Mouse (Mus musculus): ENCODE results near the gene Gm44503. TPM values are rescaled to one million over a fixed set of nuclear protein-coding genes. Genes with fewer than 3 reads are reported as not detected.

The Gm44503 gene
- polyA plus RNA-seq, 1 experiment from 2014 or later = not detected

DNA sequence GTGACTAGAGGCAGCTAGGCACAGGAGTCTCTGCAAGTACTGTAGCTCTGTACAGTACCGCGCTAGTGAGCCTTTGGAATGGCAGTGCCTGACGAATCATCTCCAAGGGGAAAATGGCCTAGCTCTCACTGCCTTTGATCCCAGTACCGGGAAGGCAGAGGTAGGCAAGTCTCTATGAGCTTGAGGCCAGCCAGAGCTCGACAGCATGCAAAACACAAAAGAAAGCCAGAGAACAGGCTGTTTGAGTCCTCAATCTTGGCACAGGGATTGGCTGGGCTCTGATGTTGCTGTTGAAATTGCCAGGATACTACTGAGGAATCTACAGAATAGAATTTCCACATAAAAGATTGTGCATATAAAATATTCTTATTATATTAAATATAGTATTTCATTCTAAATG, 13.8 kb downstream of the Gm44503 start:
- ChIA-PET CTCF (interaction anchor here (0.8 to 1.5 kb wide), 3 partner anchors 13 to 120 kb away, joined by 3 to 4 read pairs (median 3); partner anchors contain the start of genes Ccpg1 and Ccpg1os), POLR2A (no interaction called here)
- no peak for TF ChIP-seq CTCF (IDR thresholded peaks at IDR 0.05)
- in situ Hi-C loops (cut with MboI; ENCODE audit: low pct_unique_long_range_greater_than_20kb) = no loop called here
- ATAC-seq (no peak), DNase-seq (ENCODE audit: low read depth, low spot score) (no peak)
- H3K27me3 ChIP-seq = no peaks in the 10 kb centered on the region

DNA sequence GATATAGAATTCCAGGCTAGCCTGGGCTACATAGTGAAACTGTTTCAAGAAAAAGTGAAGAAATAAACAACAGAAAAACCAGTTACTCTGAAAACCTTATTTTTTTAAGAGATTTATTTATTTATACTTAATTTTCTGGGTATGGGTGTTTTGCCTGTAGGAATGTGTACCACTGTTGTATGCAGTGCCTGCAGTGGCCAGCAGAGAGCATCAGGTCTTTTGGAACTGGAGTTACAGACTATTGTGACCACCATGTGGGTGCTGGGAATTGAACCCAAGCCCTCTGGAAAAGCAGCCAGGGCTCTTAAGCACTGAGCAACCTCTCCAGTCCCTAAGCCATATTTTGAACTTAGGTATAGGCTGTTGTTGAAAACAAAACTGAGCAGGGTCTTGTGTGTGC, 14.3 kb downstream of the Gm44503 start:
- no peaks in the 10 kb centered on the region for H3K27me3 ChIP-seq
- in situ Hi-C loops (cut with MboI; ENCODE audit: low pct_unique_long_range_greater_than_20kb) = no loop called here
- no peak for DNase-seq (ENCODE audit: low read depth, low spot score)
- CTCF ChIA-PET = interaction anchor here (1.5 kb wide), 1 partner anchor 13 kb away, joined by 4 read pairs; the partner anchor contains the start of genes Ccpg1 and Ccpg1os
- no peak for ATAC-seq
- TF ChIP-seq CTCF (IDR thresholded peaks at IDR 0.05) = peak; percentile 27
- POLR2A ChIA-PET = no interaction called here

DNA sequence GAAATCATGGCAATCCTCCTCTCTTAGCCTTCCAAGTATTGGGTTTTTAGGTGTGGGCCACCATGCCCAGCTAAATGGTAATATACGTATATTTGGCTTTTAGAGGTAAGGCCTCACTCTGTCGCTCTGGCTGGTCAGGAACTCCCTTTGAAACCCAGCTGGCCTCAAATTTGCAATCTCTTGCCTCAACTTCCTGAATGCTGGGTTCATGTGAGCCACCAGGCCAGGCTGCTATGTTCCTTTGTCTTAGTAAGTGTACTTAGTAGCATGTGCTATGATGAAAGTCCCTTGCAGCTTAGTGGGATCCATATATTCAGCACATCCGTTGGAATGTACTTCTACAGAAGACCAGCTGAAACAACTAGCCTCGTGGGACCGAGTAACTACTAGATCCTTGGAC, 16.1 kb downstream of the Gm44503 start:
- ATAC-seq = no peak
- DNase-seq (ENCODE audit: low read depth, low spot score) = no peak
- no peaks in the 10 kb centered on the region for H3K27me3 ChIP-seq
- in situ Hi-C loops (cut with MboI; ENCODE audit: low pct_unique_long_range_greater_than_20kb) = no loop called here
- ChIA-PET POLR2A (no interaction called here), CTCF (interaction anchor here (1.1 to 1.8 kb wide), 5 partner anchors 9 to 117 kb away, joined by 3 to 5 read pairs (median 4); partner anchors contain the start of genes Dyx1c1 and Gm44503)
- TF ChIP-seq CTCF (IDR thresholded peaks at IDR 0.05) = no peak

GRCm38 (mm10) chr9:72975242-72975641, 16.6 kb downstream of the Gm44503 start:
- in situ Hi-C loops (cut with MboI; ENCODE audit: low pct_unique_long_range_greater_than_20kb) = no loop called here
- no peaks in the 10 kb centered on the region for H3K27me3 ChIP-seq
- POLR2A ChIA-PET = no interaction called here
- no peak for TF ChIP-seq CTCF (IDR thresholded peaks at IDR 0.05)
- peak; percentile 90 for ATAC-seq
- CTCF ChIA-PET = interaction anchor here (1.2 to 1.8 kb wide), 4 partner anchors 9 to 16 kb away, joined by 3 to 5 read pairs (median 4); partner anchors contain the start of genes Dyx1c1 and Gm44503
- DNase-seq (ENCODE audit: low read depth, low spot score) = no peak

DNA sequence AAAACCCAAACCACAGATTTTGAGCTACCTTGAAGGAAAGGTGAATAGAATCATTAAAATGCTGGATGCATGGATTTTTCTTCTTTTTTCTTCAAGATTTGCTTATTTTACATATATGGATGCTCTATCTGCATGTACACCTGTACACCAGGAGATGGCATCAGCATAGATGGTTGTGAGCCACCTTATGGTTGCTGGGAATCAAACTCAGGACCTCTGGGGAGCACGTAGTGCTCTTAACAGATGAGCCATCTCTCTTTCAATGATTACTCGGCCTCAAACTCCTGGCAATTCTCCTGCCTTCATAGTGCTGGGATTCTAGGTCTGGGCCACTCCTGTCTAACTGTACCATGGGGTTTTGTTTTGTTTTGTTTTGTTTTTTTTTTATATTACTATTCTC, 24.4 kb downstream of the Gm44503 start:
- ATAC-seq (no peak), DNase-seq (ENCODE audit: low read depth, low spot score) (no peak)
- peak; percentile 40 for TF ChIP-seq CTCF (IDR thresholded peaks at IDR 0.05)
- ChIA-PET CTCF (no interaction called here), POLR2A (no interaction called here)
- in situ Hi-C loops (cut with MboI; ENCODE audit: low pct_unique_long_range_greater_than_20kb) = no loop called here
- H3K27me3 ChIP-seq = no peaks in the 10 kb centered on the region

- ATAC-seq (peak; percentile 94), DNase-seq (ENCODE audit: low read depth, low spot score) (peak; percentile 82)
- in situ Hi-C loops (cut with MboI; ENCODE audit: low pct_unique_long_range_greater_than_20kb) = no loop called here
- ChIA-PET CTCF (interaction anchor here (1.2 to 1.9 kb wide), 3 partner anchors 10 to 13 kb away, joined by 4 read pairs; no protein-coding TSS in a partner anchor), POLR2A (interaction anchor here (1.0 kb wide), 1 partner anchor 10 kb away, joined by 3 read pairs; no protein-coding TSS in a partner anchor)
- no peaks in the 10 kb centered on the region for H3K27me3 ChIP-seq
- peak; percentile 53 for TF ChIP-seq CTCF (IDR thresholded peaks at IDR 0.05)
Measured at GRCm38 (mm10) chr9:72985250-72986220, 26.9 kb downstream of the Gm44503 start, which contains the start of the genes Ccpg1os and Ccpg1. TSS of gene Ccpg1os (minus strand) at chr9:72985382. TSS of gene Ccpg1 (plus strand) at chr9:72985429.

- no peak for ATAC-seq
- in situ Hi-C loops (cut with MboI; ENCODE audit: low pct_unique_long_range_greater_than_20kb) = no loop called here
Measured at GRCm38 (mm10) chr9:72987703-72988102, 29.1 kb downstream of the Gm44503 start.

GRCm38 (mm10) chr9:72988706-72989105, 30.1 kb downstream of the Gm44503 start:
- POLR2A ChIA-PET = no interaction called here
- no peak for TF ChIP-seq CTCF (IDR thresholded peaks at IDR 0.05)
- ATAC-seq = no peak
- CTCF ChIA-PET = interaction anchor here (1.3 to 1.7 kb wide), 3 partner anchors 9 to 56 kb away, joined by 4 to 6 read pairs (median 5); partner anchors contain the start of gene Rab27a
- no peaks in the 10 kb centered on the region for H3K27me3 ChIP-seq
- in situ Hi-C loops (cut with MboI; ENCODE audit: low pct_unique_long_range_greater_than_20kb) = no loop called here
- no peak for DNase-seq (ENCODE audit: low read depth, low spot score)

More at GRCm38 (mm10) chr9:72987703-72988102, 29.1 kb downstream of the Gm44503 start:
- no peak for DNase-seq (ENCODE audit: low read depth, low spot score)
- TF ChIP-seq CTCF (IDR thresholded peaks at IDR 0.05) = no peak
- ChIA-PET CTCF (interaction anchor here (1.4 kb wide), 1 partner anchor 10 kb away, joined by 6 read pairs; no protein-coding TSS in a partner anchor), POLR2A (no interaction called here)
- H3K27me3 ChIP-seq = no peaks in the 10 kb centered on the region

DNA sequence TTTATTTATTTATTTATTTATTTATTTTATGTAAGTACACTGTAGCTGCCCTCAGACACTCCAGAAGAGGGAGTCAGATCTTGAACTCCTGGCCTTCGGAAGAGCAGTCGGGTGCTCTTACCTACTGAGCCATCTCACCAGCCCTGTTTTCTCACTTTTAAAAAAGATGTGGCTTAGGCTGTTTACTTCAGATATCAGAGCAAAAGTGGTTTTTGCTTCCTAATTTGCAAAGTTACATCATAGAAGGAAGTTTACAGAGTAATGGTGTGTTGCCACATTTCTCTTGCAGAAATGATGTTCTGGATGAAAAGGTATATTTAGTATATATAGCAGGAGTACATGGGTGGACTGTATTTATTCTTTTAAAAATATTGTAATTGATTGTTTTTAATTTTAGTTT, 32.8 kb downstream of the Gm44503 start:
- ATAC-seq = no peak
- in situ Hi-C loops (cut with MboI; ENCODE audit: low pct_unique_long_range_greater_than_20kb) = no loop called here
- CTCF ChIA-PET = no interaction called here

DNA sequence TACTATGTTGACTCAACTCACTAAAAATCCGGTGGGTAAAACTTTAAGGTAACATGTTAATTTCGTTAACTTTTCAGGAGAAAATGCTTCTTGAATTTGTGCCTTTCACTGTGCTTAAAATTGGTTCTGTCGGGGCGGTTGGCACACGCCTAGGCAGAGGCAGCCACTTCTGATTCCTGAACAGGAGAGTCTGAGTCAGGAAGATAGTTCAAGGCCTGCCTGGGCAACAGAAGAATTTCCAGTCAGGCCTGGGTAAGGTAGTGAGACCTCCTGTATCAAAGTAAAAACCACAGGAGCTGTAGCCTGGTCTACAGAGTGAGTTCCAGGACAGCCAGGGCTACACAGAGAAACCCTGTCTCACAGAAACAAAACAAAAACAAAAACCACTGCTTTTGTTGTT, 33.9 kb downstream of the Gm44503 start:
- ATAC-seq (no peak), DNase-seq (ENCODE audit: low read depth, low spot score) (no peak)
- POLR2A ChIA-PET = no interaction called here
- in situ Hi-C loops (cut with MboI; ENCODE audit: low pct_unique_long_range_greater_than_20kb) = no loop called here
- no peaks in the 10 kb centered on the region for H3K27me3 ChIP-seq
- TF ChIP-seq CTCF (IDR thresholded peaks at IDR 0.05) = no peak
- CTCF ChIA-PET = no interaction called here

More for the DNA sequence above, 32.8 kb downstream of the Gm44503 start:
- no peak for DNase-seq (ENCODE audit: low read depth, low spot score)
- no peaks in the 10 kb centered on the region for H3K27me3 ChIP-seq
- POLR2A ChIA-PET = no interaction called here
- no peak for TF ChIP-seq CTCF (IDR thresholded peaks at IDR 0.05)
